Mouse (Mus musculus) E14TG2a.4 (cell line): ENCODE measurements around the gene Mon2.

Experiments
- CTCF ChIP-seq: conservative IDR thresholded peaks from 2 replicates; pipeline ENCODE4 v1.5.1; 2014; ENCODE audit warnings: low read length
- NANOG ChIP-seq: IDR thresholded peaks from 2 replicates; pipeline ENCODE4 v1.6.1; 2014; ENCODE audit warnings: borderline replicate concordance, low read length, mixed read lengths
- POU5F1 ChIP-seq: IDR thresholded peaks from 2 replicates; pipeline ENCODE4 v1.6.1; 2014; ENCODE audit warnings: low read length, borderline replicate concordance

DNA sequence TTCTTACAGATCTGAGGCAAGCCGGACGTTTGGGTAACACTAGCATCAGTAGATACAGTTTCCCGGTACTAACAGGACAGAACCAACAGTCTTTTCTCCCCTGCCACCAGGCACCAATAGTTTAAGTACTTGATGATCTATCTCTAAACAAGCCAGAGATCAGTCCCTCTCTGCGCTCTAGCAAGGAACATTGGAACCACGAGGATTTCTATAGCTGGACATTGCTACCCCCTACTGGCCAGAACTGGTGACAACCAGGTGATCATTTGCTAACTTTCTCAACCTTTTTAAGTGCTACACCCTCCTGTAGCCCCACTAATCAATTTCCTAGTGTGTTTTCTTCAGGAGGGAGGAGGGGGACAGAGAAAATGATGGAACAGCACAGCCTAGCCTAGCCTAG is 15.4 kb upstream of the Mon2 start:
- TF ChIP-seq CTCF, result peak; percentile 56
- TF ChIP-seq POU5F1, result no peak
- TF ChIP-seq NANOG, result no peak
